In the genomic region with DNA sequence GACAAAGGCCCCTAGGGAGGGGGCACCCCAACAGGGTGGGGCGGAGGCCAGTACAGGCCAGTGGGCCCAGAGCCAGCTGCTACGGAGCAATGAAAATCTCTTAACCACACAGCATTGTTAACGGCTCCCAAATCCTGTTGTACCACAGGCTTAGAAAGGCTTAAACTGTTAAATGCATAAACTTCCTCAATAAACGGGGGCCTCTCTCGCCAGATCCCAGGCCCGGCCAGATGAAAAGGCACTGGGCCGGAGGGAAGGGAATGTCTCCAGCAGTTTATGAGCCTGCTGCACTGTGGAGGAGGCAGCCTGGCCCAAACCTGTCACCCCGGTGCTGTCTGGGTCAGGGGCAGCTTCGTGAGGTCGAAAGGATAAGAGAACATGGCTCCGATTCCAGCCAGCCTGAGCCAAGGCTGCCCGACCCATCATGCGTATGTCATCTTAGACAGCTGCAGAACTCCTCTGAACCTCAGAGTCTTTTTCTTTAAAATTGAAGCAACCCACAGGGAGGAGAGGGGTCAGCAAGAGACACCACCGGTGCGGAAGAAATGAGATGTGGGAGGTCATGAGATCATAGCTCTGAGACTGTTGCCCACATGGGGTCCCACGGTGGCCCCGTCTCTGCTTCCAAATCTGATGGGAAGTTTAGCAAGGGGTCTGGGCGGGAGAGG, we compare ENCODE assay signal across 11 mouse cellular contexts.
DNase-seq lines count a peak whose midpoint lies in the region; ATAC-seq lines count a peak whose summit lies in the region.
"Had no signal": no experiment of that assay in that cellular context is flagged by ENCODE, and none has a peak within 500 bp of the region (broad histone marks: within the 10 kb centered on the region; RNA-seq: fewer than 3 reads in every experiment).

No protein-coding gene starts in this region.

- no peak overlapping the region for H3K9ac ChIP-seq in forebrain, embryonic 13.5 days
- H3K9ac ChIP-seq in intestine, embryonic 16.5 days (ENCODE audit: low read depth, low read length), result peak overlapping the region; percentile 14; the same call in 1 of the 2 replicates
- no peak overlapping the region for H3K9ac ChIP-seq in neural tube, embryonic 15.5 days (replicated peaks)

- H3K4me1 ChIP-seq in forebrain, embryonic 13.5 days, result peaks cover 63% of the 10 kb centered on the region
- peaks cover 50% of the 10 kb centered on the region for H3K4me1 ChIP-seq in intestine, embryonic 16.5 days (ENCODE audit: control insufficient read depth, insufficient read depth, low read length)
- peaks cover 37% of the 10 kb centered on the region for H3K4me1 ChIP-seq in neural tube, embryonic 15.5 days

- H3K4me2 ChIP-seq in forebrain, embryonic 13.5 days, result peak overlapping the region; percentile 24; the same call in 1 of the 2 replicates
- H3K4me2 ChIP-seq in intestine, embryonic 16.5 days (ENCODE audit: low read depth, low read length), result no peak overlapping the region
- no peak overlapping the region for H3K4me2 ChIP-seq in neural tube, embryonic 15.5 days

- no peak overlapping the region for H3K4me3 ChIP-seq in forebrain, embryonic 13.5 days
- no peak overlapping the region for H3K4me3 ChIP-seq in intestine, embryonic 16.5 days (ENCODE audit: low read length)
- no peak overlapping the region for H3K4me3 ChIP-seq in neural tube, embryonic 15.5 days (replicated peaks)

- 16% methylated on average over 18 of the region's 18 CpGs for WGBS in forebrain, embryonic 13.5 days
- WGBS in intestine, embryonic 16.5 days, result 30% methylated on average over 18 of the region's 18 CpGs
- WGBS in neural tube, embryonic 15.5 days, result 20% methylated on average over 18 of the region's 18 CpGs

- H3K27me3 ChIP-seq in forebrain, embryonic 13.5 days, result no peaks in the 10 kb centered on the region
- H3K27me3 ChIP-seq in intestine, embryonic 16.5 days (replicated peaks; ENCODE audit: control insufficient read depth, insufficient read depth, low read length), result no peaks in the 10 kb centered on the region
- H3K27me3 ChIP-seq in neural tube, embryonic 15.5 days (replicated peaks), result no peaks in the 10 kb centered on the region

- no peak for ATAC-seq in forebrain, embryonic 13.5 days
- peak; percentile 47 for ATAC-seq in intestine, embryonic 16.5 days
- no peak for ATAC-seq in neural tube, embryonic 15.5 days (ENCODE audit: low FRiP score)

- peak; percentile 54 for DNase-seq in kidney, postnatal 10 days
- DNase-seq in kidney, adult 11 months, result no peak
- DNase-seq in spleen, postnatal 10 days (ENCODE audit: low spot score in 2 of 2), result no peak
- DNase-seq in layer of hippocampus, adult 9-10 months (ENCODE audit: low spot score), result no peak
- no peak for DNase-seq in layer of hippocampus, postnatal 36 days
- DNase-seq: gastrocnemius, postnatal 25 days; kidney, adult 9 months; lung, adult 2 months had no signal

- H3K27ac ChIP-seq in forebrain, embryonic 13.5 days, result peak overlapping the region; percentile 74
- peak overlapping the region; percentile 49 for H3K27ac ChIP-seq in intestine, embryonic 16.5 days (ENCODE audit: low read length)
- H3K27ac ChIP-seq in neural tube, embryonic 15.5 days (replicated peaks), result peak overlapping the region; percentile 67

- peaks cover 22% of the 10 kb centered on the region for H3K36me3 ChIP-seq in forebrain, embryonic 13.5 days (ENCODE audit: poor library complexity, severe bottlenecking)
- 0 out of 2 replicates have a peak, but pooled peaks cover 3% of the 10 kb centered on the region for H3K36me3 ChIP-seq in intestine, embryonic 16.5 days (ENCODE audit: control insufficient read depth, insufficient read depth, low read length)
- no peaks in the 10 kb centered on the region; the same call in 1 of the 2 replicates for H3K36me3 ChIP-seq in neural tube, embryonic 15.5 days

- H3K9me3 ChIP-seq in forebrain, embryonic 13.5 days (replicated peaks), result no peaks in the 10 kb centered on the region
- H3K9me3 ChIP-seq in intestine, embryonic 16.5 days (ENCODE audit: control insufficient read depth, low read length), result no peaks in the 10 kb centered on the region
- H3K9me3 ChIP-seq in neural tube, embryonic 15.5 days (replicated peaks), result no peaks in the 10 kb centered on the region
